Mouse (Mus musculus): ENCODE measurements at regions not wholly inside any gene's neighbourhood (a gene's known extent, or its start where the extent isn't known, plus 50 kb on each side); places are given as distances from the start of the nearest gene placed in this dataset.

DNA sequence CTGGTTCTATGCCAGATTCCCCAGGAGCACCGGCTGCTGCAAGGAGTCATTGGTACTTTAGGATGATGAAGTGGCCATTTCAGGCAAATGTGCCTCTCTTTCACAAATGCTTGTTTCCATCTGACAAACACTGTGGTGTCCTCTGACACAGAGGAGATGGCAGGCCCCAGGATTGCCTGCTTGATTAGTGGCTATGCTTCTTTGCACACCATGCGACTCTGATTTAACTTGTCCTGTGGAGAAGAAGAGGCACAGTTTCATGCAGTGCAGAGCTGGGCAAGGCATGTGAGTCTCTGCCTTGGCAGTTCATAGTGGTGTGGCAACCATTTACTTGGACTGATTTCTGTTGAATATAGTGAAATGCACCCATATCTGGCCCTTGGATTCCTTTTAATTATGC is 308.4 kb downstream of the Lmo7 start:
- ATAC-seq, result no peak
- Histone ChIP-seq H3K4me2 (ENCODE audit: low read depth, low read length) (no peak overlapping the region), H3K4me3 (ENCODE audit: low read length) (no peak overlapping the region), H3K9me3 (ENCODE audit: control insufficient read depth, low read length) (no peaks in the 10 kb centered on the region), H3K27me3 (replicated peaks; ENCODE audit: control insufficient read depth, insufficient read depth, low read length) (no peaks in the 10 kb centered on the region), H3K4me1 (ENCODE audit: control insufficient read depth, insufficient read depth, low read length) (no peaks in the 10 kb centered on the region), H3K27ac (ENCODE audit: low read length) (no peak overlapping the region), H3K36me3 (ENCODE audit: control insufficient read depth, insufficient read depth, low read length) (no peaks in the 10 kb centered on the region), H3K9ac (ENCODE audit: low read depth, low read length) (no peak overlapping the region)
- WGBS, result 81% methylated on average over 2 of the region's 2 CpGs

DNA sequence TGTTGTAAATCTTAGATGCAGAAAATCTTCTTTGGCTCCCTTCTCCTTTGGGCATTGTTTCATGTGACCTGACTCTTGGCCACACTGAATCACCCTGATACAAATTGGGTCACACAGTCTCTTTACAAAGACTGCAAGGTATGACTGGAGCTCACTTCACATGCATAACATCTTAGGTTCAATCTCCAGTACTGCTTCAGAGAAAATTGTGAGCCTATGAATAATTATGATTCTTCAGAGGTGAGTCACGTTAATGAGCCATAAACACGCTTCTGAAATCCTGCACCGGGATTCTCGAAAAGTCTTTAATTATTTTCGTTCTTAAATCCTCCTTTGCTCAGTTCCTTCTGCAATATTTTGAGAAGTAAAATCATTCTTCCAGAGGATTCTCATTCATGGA is 307.7 kb downstream of the Lmo7 start:
- Histone ChIP-seq H3K4me1 (ENCODE audit: control insufficient read depth, insufficient read depth, low read length) (no peaks in the 10 kb centered on the region), H3K27me3 (replicated peaks; ENCODE audit: control insufficient read depth, insufficient read depth, low read length) (no peaks in the 10 kb centered on the region), H3K36me3 (ENCODE audit: control insufficient read depth, insufficient read depth, low read length) (no peaks in the 10 kb centered on the region), H3K4me3 (ENCODE audit: low read length) (no peak overlapping the region), H3K9me3 (ENCODE audit: control insufficient read depth, low read length) (no peaks in the 10 kb centered on the region), H3K4me2 (ENCODE audit: low read depth, low read length) (no peak overlapping the region), H3K27ac (ENCODE audit: low read length) (no peak overlapping the region), H3K9ac (ENCODE audit: low read depth, low read length) (no peak overlapping the region)
- no peak for ATAC-seq
- WGBS, result 90% methylated on average over 5 of the region's 5 CpGs

DNA sequence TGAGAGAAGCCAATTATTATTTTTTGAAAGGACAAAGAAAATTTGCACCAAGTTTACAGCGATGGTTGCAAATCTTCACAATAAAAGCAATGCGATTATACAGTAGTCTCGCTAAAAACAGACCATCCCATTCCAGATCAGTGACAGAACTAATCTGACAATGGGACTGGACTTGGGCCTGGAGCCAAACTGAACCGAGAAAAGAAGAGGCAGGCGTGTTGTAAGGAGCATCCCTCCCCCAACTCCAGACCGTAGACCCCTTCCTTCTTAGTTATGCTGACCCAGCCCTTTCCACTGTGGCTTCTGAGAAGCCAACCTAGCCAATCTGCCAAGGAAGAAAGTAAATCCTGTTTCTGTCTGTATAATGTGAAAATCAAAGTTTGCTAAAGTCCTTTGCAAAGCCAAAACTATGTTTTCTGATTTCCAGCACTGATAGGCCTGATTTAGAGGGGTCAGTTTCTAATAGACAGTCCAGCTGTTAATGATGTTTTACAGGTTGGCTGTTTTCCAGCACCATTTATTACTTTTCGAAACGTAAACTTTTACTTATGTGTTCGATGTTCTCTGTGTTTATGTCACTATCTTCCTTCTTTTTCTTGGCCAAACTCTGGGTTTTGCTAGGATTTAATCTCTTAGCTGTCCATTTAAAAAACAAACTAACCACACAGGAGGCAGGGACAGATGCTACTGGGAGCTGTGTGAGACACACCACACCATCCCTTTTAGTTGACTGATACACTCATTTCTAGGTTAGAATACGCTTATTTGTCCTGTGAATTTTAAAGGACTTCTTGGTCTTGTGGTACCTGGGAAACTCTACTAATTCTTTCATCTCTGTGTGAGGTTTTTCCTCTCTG is 301.5 kb downstream of the Lmo7 start:
- Histone ChIP-seq H3K4me3 (ENCODE audit: low read length) (no peak overlapping the region), H3K9ac (ENCODE audit: low read depth, low read length) (no peak overlapping the region), H3K27ac (ENCODE audit: low read length) (0 out of 2 replicates have a peak overlapping the region, but pooled peaks have one; percentile 8), H3K4me2 (ENCODE audit: low read depth, low read length) (no peak overlapping the region), H3K9me3 (ENCODE audit: control insufficient read depth, low read length) (no peaks in the 10 kb centered on the region), H3K4me1 (ENCODE audit: control insufficient read depth, insufficient read depth, low read length) (no peaks in the 10 kb centered on the region), H3K27me3 (replicated peaks; ENCODE audit: control insufficient read depth, insufficient read depth, low read length) (no peaks in the 10 kb centered on the region), H3K36me3 (ENCODE audit: control insufficient read depth, insufficient read depth, low read length) (no peaks in the 10 kb centered on the region)
- 49% methylated on average over 10 of the region's 10 CpGs for WGBS
- peak; percentile 66 for ATAC-seq

DNA sequence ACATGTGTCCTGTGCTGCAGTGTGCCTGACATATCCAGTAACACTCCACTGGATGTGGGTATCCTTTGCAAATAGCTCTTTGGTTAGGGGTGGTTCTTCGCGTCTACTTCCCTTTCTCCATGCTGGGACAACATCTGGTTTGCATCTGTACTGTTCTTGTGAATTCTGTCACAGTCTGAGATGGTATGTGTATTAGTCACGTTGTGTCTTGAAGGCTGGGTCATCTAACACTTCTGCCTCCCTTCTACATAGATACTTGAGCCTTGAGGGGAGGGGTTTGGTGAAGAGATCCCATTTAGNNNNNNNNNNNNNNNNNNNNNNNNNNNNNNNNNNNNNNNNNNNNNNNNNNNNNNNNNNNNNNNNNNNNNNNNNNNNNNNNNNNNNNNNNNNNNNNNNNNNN is 294.9 kb downstream of the Lmo7 start:
- Histone ChIP-seq H3K9ac (ENCODE audit: low read depth, low read length) (no peak overlapping the region), H3K36me3 (ENCODE audit: control insufficient read depth, insufficient read depth, low read length) (no peaks in the 10 kb centered on the region), H3K4me2 (ENCODE audit: low read depth, low read length) (no peak overlapping the region), H3K27ac (ENCODE audit: low read length) (no peak overlapping the region), H3K27me3 (replicated peaks; ENCODE audit: control insufficient read depth, insufficient read depth, low read length) (no peaks in the 10 kb centered on the region), H3K4me1 (ENCODE audit: control insufficient read depth, insufficient read depth, low read length) (no peaks in the 10 kb centered on the region), H3K9me3 (ENCODE audit: control insufficient read depth, low read length) (no peaks in the 10 kb centered on the region), H3K4me3 (ENCODE audit: low read length) (no peak overlapping the region)
- WGBS, result 67% methylated on average over 3 of the region's 3 CpGs
- no peak for ATAC-seq

DNA sequence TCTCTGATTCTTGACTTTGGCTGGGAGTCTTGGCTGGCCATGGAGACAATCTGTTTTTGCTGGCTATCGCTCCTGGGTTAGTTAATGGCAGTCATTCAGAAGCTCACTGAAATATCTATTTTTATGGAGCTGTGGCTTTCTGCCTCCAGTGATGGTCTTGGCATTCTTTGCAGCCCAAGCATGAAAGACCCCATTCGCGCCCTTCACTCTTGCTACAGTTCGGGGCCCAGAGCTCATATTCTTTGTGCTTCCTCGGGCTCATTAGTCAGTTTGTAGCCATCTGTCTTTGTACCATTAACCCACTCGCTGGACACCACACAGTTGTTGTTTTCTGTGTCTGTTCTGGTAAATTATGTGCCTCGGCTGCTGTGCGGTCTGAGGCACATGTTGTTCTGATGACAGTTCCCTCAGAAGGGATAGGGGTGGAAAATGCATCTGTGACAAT is 290.4 kb downstream of the Lmo7 start:
- 62% methylated on average over 8 of the region's 8 CpGs for WGBS

DNA sequence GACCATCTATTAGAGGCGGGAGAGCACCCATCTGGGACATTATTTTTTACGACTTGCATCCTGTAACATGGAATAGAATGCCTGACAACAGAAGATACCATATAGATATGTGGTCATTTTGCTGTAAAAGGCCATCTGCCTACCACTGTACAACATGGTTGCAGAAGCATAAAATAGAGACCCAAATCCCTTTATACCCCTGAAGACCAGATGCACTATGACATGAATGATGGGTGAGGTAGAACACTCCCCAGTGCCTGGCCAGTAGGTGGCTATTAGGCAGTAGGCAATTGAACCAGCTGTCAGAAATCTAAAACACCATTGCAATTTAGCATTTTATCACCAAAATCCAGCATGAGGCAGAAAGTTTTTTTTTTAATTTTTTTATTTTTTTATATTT is 289.6 kb downstream of the Lmo7 start:
- no peak for ATAC-seq
- Histone ChIP-seq H3K4me2 (ENCODE audit: low read depth, low read length) (no peak overlapping the region), H3K4me1 (ENCODE audit: control insufficient read depth, insufficient read depth, low read length) (0 out of 2 replicates have a peak, but pooled peaks cover 5% of the 10 kb centered on the region), H3K36me3 (ENCODE audit: control insufficient read depth, insufficient read depth, low read length) (no peaks in the 10 kb centered on the region), H3K9ac (ENCODE audit: low read depth, low read length) (no peak overlapping the region), H3K9me3 (ENCODE audit: control insufficient read depth, low read length) (no peaks in the 10 kb centered on the region), H3K27me3 (replicated peaks; ENCODE audit: control insufficient read depth, insufficient read depth, low read length) (no peaks in the 10 kb centered on the region), H3K27ac (ENCODE audit: low read length) (no peak overlapping the region), H3K4me3 (ENCODE audit: low read length) (no peak overlapping the region)
- WGBS, result 89% methylated on average over 2 of the region's 2 CpGs

More for the DNA sequence above, 290.4 kb downstream of the Lmo7 start:
- H3K9ac ChIP-seq (ENCODE audit: low read depth, low read length), result no peak overlapping the region
- H3K4me3 ChIP-seq (ENCODE audit: low read length), result no peak overlapping the region
- ATAC-seq, result no peak
- no peaks in the 10 kb centered on the region for H3K36me3 ChIP-seq (ENCODE audit: control insufficient read depth, insufficient read depth, low read length)
- H3K27ac ChIP-seq (ENCODE audit: low read length), result no peak overlapping the region
- no peaks in the 10 kb centered on the region for H3K27me3 ChIP-seq (replicated peaks; ENCODE audit: control insufficient read depth, insufficient read depth, low read length)
- no peaks in the 10 kb centered on the region for H3K9me3 ChIP-seq (ENCODE audit: control insufficient read depth, low read length)
- no peak overlapping the region for H3K4me2 ChIP-seq (ENCODE audit: low read depth, low read length)
- no peaks in the 10 kb centered on the region for H3K4me1 ChIP-seq (ENCODE audit: control insufficient read depth, insufficient read depth, low read length)

DNA sequence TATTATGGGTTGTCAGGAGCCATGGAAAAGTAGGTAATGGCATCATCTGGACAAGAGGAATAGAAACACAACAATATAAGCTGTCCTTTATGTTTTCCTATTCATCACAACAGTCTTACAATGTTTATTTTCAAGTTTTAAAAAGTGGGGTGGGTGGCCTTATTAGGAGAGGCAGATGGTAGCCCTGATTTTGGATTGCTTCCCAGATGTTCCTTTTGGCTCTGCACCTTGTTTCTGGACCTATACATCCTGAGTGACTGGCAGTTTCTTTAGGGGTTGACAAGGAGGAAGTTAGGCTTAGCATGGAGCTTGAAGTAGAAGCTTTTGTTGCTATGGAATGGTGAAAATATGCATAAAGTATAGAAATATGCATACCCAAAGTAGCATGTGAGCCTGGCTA is 286.8 kb downstream of the Lmo7 start:
- 0 out of 2 replicates have a peak, but pooled peaks cover 5% of the 10 kb centered on the region for H3K4me1 ChIP-seq (ENCODE audit: control insufficient read depth, insufficient read depth, low read length)
- no peak overlapping the region for H3K4me3 ChIP-seq (ENCODE audit: low read length)
- no peaks in the 10 kb centered on the region for H3K27me3 ChIP-seq (replicated peaks; ENCODE audit: control insufficient read depth, insufficient read depth, low read length)
- no peak overlapping the region for H3K4me2 ChIP-seq (ENCODE audit: low read depth, low read length)
- H3K36me3 ChIP-seq (ENCODE audit: control insufficient read depth, insufficient read depth, low read length), result no peaks in the 10 kb centered on the region
- H3K27ac ChIP-seq (ENCODE audit: low read length), result no peak overlapping the region
- no peak overlapping the region for H3K9ac ChIP-seq (ENCODE audit: low read depth, low read length)
- no peaks in the 10 kb centered on the region for H3K9me3 ChIP-seq (ENCODE audit: control insufficient read depth, low read length)
- no peak for ATAC-seq

DNA sequence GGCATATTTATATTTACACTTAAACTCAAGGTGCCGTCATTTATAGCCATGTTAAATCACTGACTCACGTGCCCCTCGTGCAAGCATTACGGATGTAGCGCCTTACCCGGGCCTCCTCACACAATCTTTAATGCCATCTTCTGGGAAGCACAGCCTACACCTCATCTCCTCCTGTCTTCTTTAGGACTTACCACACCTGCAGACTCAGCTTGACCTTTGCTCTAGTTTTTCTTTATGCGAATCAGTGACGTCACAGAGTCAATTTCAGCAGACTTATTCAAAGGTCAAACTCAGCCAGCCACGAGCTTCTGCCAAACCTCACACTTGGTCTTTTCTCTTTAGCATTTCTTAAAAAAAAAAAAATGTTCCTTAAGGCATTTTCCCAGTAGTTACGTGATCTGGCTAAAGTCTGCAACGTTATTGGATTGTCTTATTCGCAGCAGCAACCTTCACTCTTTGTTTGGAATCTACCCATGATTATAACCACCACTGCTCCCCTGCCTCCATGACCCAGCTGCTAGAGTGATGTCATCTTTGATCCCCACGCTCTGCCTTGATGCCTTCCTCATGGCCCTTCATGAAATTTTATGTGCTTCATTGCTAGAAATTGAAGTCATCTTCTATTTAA is 285.3 kb downstream of the Lmo7 start:
- 58% methylated on average over 13 of the region's 13 CpGs for WGBS
- Histone ChIP-seq H3K4me1 (ENCODE audit: control insufficient read depth, insufficient read depth, low read length) (0 out of 2 replicates have a peak, but pooled peaks cover 5% of the 10 kb centered on the region), H3K9me3 (ENCODE audit: control insufficient read depth, low read length) (no peaks in the 10 kb centered on the region), H3K36me3 (ENCODE audit: control insufficient read depth, insufficient read depth, low read length) (no peaks in the 10 kb centered on the region), H3K4me3 (ENCODE audit: low read length) (no peak overlapping the region), H3K9ac (ENCODE audit: low read depth, low read length) (no peak overlapping the region), H3K27ac (ENCODE audit: low read length) (no peak overlapping the region), H3K27me3 (replicated peaks; ENCODE audit: control insufficient read depth, insufficient read depth, low read length) (no peaks in the 10 kb centered on the region), H3K4me2 (ENCODE audit: low read depth, low read length) (no peak overlapping the region)
- ATAC-seq, result peak; percentile 89

DNA sequence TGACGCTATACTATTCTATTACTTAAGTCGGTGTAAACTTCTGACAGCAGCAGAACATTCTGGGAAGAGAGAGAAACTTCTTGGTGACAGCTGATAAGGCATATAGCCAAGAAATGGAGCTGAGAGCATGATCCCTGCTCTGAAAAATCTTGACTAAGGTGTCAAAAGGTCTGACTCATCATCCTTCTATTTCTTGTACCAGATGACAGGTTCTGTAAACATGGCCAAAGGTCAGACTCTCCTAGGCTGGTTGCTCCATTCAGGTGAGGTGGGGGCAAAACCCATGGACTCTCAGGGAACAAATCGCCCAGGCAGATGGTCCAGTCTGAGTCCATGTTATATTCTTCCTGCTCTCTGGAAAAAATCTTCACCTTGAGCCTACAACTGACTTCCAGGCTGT is 283.5 kb downstream of the Lmo7 start:
- H3K4me2 ChIP-seq (ENCODE audit: low read depth, low read length), result no peak overlapping the region
- no peak overlapping the region for H3K4me3 ChIP-seq (ENCODE audit: low read length)
- 40% methylated on average over 3 of the region's 3 CpGs for WGBS
- 0 out of 2 replicates have a peak, but pooled peaks cover 5% of the 10 kb centered on the region for H3K4me1 ChIP-seq (ENCODE audit: control insufficient read depth, insufficient read depth, low read length)
- ATAC-seq, result peak; percentile 74
- H3K27me3 ChIP-seq (replicated peaks; ENCODE audit: control insufficient read depth, insufficient read depth, low read length), result no peaks in the 10 kb centered on the region
- H3K36me3 ChIP-seq (ENCODE audit: control insufficient read depth, insufficient read depth, low read length), result no peaks in the 10 kb centered on the region
- H3K9me3 ChIP-seq (ENCODE audit: control insufficient read depth, low read length), result no peaks in the 10 kb centered on the region
- H3K27ac ChIP-seq (ENCODE audit: low read length), result no peak overlapping the region
- no peak overlapping the region for H3K9ac ChIP-seq (ENCODE audit: low read depth, low read length)
